Mouse (Mus musculus) forebrain, embryonic 11.5 days (tissue): ENCODE results near the gene Dact3. TPM values are rescaled to one million over a fixed set of nuclear protein-coding genes. Genes with fewer than 3 reads are reported as not detected.

Experiments used
- ATAC-seq: fragments of 200-750 bp; cut with Nextera tagmentation; replicated peaks from 2 replicates; pipeline ENCODE4 v1.8.0; 2017; ENCODE audit warnings: moderate TSS enrichment; ENCODE audit not compliant: low FRiP score
- DNase-seq: peaks from one replicate; pipeline ENCODE4 v3.0.0-alpha.2; 2017; ENCODE audit warnings: low spot score
- H3K27ac ChIP-seq: fragments of 300-500 bp; sonication (generic); 2 replicates; pipeline ENCODE4 v1.5.1; 2014; ENCODE audit warnings: low read depth, low read length
- H3K27me3 ChIP-seq: fragments of 300-500 bp; sonication (generic); 2 replicates; pipeline ENCODE4 v1.6.1; 2014; ENCODE audit warnings: mild to moderate bottlenecking, low read length, mixed read lengths; ENCODE audit not compliant: control insufficient read depth, insufficient read depth
- H3K36me3 ChIP-seq: fragments of 300-500 bp; sonication (generic); 2 replicates; pipeline ENCODE4 v1.6.1; 2014; ENCODE audit warnings: mild to moderate bottlenecking, low read length, moderate library complexity, mixed read lengths; ENCODE audit not compliant: control insufficient read depth, insufficient read depth
- H3K4me1 ChIP-seq: fragments of 300-500 bp; sonication (generic); replicated peaks from 2 replicates; pipeline ENCODE4 v1.6.1; 2014; ENCODE audit warnings: low read length, mixed read lengths; ENCODE audit not compliant: control insufficient read depth, insufficient read depth
- H3K4me2 ChIP-seq: fragments of 300-500 bp; sonication (generic); 2 replicates; pipeline ENCODE4 v1.6.1; 2014; ENCODE audit warnings: low read depth, mild to moderate bottlenecking, low read length, moderate library complexity, mixed read lengths; ENCODE audit not compliant: severe bottlenecking
- H3K4me3 ChIP-seq: fragments of 300-500 bp; sonication (generic); 2 replicates; pipeline ENCODE4 v1.5.1; 2014; ENCODE audit warnings: low read depth, low read length
- H3K9ac ChIP-seq: fragments of 300-500 bp; sonication (generic); 2 replicates; pipeline ENCODE4 v1.6.1; 2014; ENCODE audit warnings: low read length
- H3K9me3 ChIP-seq: fragments of 300-500 bp; sonication (generic); 2 replicates; pipeline ENCODE4 v1.6.1; 2016; ENCODE audit warnings: low read length, mixed read lengths; ENCODE audit not compliant: control insufficient read depth
- WGBS: fragments of 180-500 bp; shearing (Covaris S2); extraction: QIAGEN DNeasy Blood & Tissue Kit; methylation state at CpG from one replicate; pipeline ENCODE4 v1.1.7; 2014; 5-methylcytosine and 5-hydroxymethylcytosine counted together
- polyA plus RNA-seq: library from polyadenylated mRNA; unstranded; fragments of >200 nt; fragmentation: Nextera tagmentation; extraction: Ambion mirVana; gene quantifications from 2 replicates; pipeline ENCODE4 v1.2.1, GENCODE M21; 2014

Gene Dact3
- polyA plus RNA-seq, 1 experiment from 2014 or later, result 4.8 TPM

GRCm38 (mm10) chr7:16869497-16869896 is 5.6 kb upstream of the Dact3 start:
- Histone ChIP-seq H3K9ac (0 out of 2 replicates have a peak overlapping the region, but pooled peaks have one; percentile 20), H3K27me3 (no peaks in the 10 kb centered on the region), H3K4me2 (peak overlapping the region; percentile 42; the same call in 1 of the 2 replicates), H3K4me1 (no peaks in the 10 kb centered on the region; the same call in 1 of the 2 replicates), H3K9me3 (no peaks in the 10 kb centered on the region), H3K4me3 (0 out of 2 replicates have a peak overlapping the region, but pooled peaks have one; percentile 8), H3K27ac (no peak overlapping the region), H3K36me3 (no peaks in the 10 kb centered on the region; the same call in 1 of the 2 replicates)
- peak; percentile 83 for DNase-seq
- ATAC-seq, result peak; percentile 95
- 7% methylated on average over 16 of the region's 16 CpGs for WGBS

DNA sequence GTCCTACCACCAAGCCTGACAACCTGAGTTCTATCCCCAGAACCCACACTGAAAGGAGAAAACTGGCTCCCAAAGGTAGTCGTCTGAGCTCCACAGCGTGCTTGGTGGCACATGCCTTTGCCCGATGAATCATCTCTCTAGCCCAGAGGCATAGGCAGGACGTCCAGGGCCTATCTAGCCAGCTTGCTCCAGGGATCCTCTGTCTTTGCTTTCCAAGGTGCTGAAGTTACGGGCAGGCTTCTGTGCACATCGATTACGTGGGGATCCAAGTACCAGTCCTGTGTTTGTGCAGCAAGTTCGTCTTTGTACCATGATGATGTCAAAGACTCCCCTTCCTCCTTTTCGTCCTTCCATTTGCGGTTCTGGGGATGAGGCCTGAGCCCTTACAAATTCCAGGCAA is 3.5 kb upstream of the Dact3 start:
- Histone ChIP-seq H3K9me3 (no peaks in the 10 kb centered on the region), H3K4me3 (no peak overlapping the region), H3K4me1 (peaks cover 9% of the 10 kb centered on the region), H3K27ac (no peak overlapping the region), H3K9ac (no peak overlapping the region), H3K27me3 (no peaks in the 10 kb centered on the region), H3K4me2 (no peak overlapping the region), H3K36me3 (no peaks in the 10 kb centered on the region; the same call in 1 of the 2 replicates)
- 84% methylated on average over 10 of the region's 10 CpGs for WGBS
- DNase-seq (no peak), ATAC-seq (no peak)

DNA sequence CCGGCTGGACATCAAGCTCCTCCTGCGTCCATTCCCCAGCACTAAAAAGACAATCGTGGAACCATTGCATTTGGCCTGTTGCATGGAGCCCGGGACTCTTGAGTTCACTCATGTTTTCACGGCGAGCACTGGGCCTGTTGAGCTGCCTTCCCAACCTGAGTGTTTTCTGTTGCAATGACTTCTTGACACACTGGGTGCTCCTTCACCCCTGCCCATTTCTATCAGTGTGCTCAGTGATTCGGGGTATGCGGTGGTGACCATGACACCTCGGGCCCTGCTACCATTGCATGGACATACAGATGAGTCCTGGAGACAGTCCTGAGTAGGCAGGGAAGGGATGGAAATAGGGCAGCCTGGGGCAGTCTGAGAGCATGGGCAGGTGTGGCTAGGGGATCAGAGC is 2.6 kb upstream of the Dact3 start:
- Histone ChIP-seq H3K9me3 (no peaks in the 10 kb centered on the region), H3K27me3 (no peaks in the 10 kb centered on the region), H3K4me1 (peaks cover 16% of the 10 kb centered on the region), H3K27ac (no peak overlapping the region), H3K4me3 (no peak overlapping the region), H3K36me3 (no peaks in the 10 kb centered on the region; the same call in 1 of the 2 replicates), H3K4me2 (no peak overlapping the region), H3K9ac (no peak overlapping the region)
- 94% methylated on average over 9 of the region's 9 CpGs for WGBS
- DNase-seq, result no peak
- no peak for ATAC-seq

GRCm38 (mm10) chr7:16873392-16873791 is 1.7 kb upstream of the Dact3 start:
- Histone ChIP-seq H3K36me3 (no peaks in the 10 kb centered on the region), H3K4me2 (no peak overlapping the region), H3K4me1 (peaks cover 16% of the 10 kb centered on the region), H3K27me3 (no peaks in the 10 kb centered on the region), H3K27ac (no peak overlapping the region), H3K9ac (no peak overlapping the region), H3K4me3 (no peak overlapping the region), H3K9me3 (no peaks in the 10 kb centered on the region; the same call in 1 of the 2 replicates)
- ATAC-seq (no peak), DNase-seq (no peak)
- WGBS, result 92% methylated on average over 4 of the region's 4 CpGs

DNA sequence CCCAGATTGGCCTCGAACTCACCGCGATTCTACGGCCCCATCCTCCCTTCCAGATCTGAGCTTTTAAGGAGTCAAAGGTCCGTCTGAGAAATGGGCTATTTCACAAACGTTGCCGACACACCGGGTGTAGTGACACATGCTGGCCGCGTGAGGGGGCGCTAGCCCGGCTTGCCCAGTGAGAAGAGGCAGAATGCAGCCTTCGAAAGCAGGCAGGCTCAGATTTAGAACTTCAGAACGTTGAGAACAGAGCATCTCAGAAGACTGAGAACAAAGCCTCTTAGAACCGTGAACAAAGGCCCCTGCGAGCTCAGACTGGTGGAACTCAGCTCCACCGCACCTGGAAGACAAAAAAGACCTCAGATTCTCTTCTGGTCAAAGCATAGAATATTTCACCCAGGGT is 927 bp upstream of the Dact3 start:
- peak overlapping the region; percentile 46 for H3K4me2 ChIP-seq
- H3K27me3 ChIP-seq, result no peaks in the 10 kb centered on the region
- H3K9ac ChIP-seq, result peak overlapping the region; percentile 39
- ATAC-seq, result no peak
- no peaks in the 10 kb centered on the region; the same call in 1 of the 2 replicates for H3K9me3 ChIP-seq
- 4% methylated on average over 17 of the region's 17 CpGs for WGBS
- H3K27ac ChIP-seq, result peak overlapping the region; percentile 92
- H3K4me1 ChIP-seq, result peaks cover 16% of the 10 kb centered on the region
- peak overlapping the region; percentile 27 for H3K4me3 ChIP-seq
- peak; percentile 89 for DNase-seq
- no peaks in the 10 kb centered on the region for H3K36me3 ChIP-seq

GRCm38 (mm10) chr7:16874756-16875309 is 284 bp upstream of the Dact3 start:
- ATAC-seq (peak; percentile 97), DNase-seq (peak; percentile 100)
- Histone ChIP-seq H3K36me3 (no peaks in the 10 kb centered on the region), H3K4me2 (peak overlapping the region; percentile 95), H3K27me3 (no peaks in the 10 kb centered on the region), H3K9ac (peak overlapping the region; percentile 39), H3K4me1 (peaks cover 16% of the 10 kb centered on the region), H3K9me3 (no peaks in the 10 kb centered on the region; the same call in 1 of the 2 replicates), H3K4me3 (peak overlapping the region; percentile 69), H3K27ac (peak overlapping the region; percentile 92)
- WGBS, result under 1% methylated on average over 33 of the region's 33 CpGs

- WGBS, result 0% methylated on average over 36 of the region's 42 CpGs
- ATAC-seq (peak; percentile 47; the same call in 1 of the 2 replicates), DNase-seq (no peak)
- Histone ChIP-seq H3K9me3 (no peaks in the 10 kb centered on the region; the same call in 1 of the 2 replicates), H3K27me3 (no peaks in the 10 kb centered on the region), H3K36me3 (no peaks in the 10 kb centered on the region), H3K4me3 (peak overlapping the region; percentile 69), H3K27ac (no peak overlapping the region), H3K9ac (peak overlapping the region; percentile 74), H3K4me2 (peak overlapping the region; percentile 95), H3K4me1 (peaks cover 20% of the 10 kb centered on the region)
These were observed 209 bp downstream of the Dact3 start for GRCm38 (mm10) chr7:16875326-16875725.

- H3K36me3 ChIP-seq, result no peaks in the 10 kb centered on the region
- peak overlapping the region; percentile 69 for H3K4me3 ChIP-seq
- no peak for ATAC-seq
- WGBS, result 7% methylated on average over 11 of the region's 11 CpGs
- H3K9ac ChIP-seq, result peak overlapping the region; percentile 74
- H3K4me1 ChIP-seq, result peaks cover 27% of the 10 kb centered on the region
- H3K9me3 ChIP-seq, result no peaks in the 10 kb centered on the region; the same call in 1 of the 2 replicates
- peak; percentile 67 for DNase-seq
- H3K4me2 ChIP-seq, result peak overlapping the region; percentile 95
- H3K27me3 ChIP-seq, result no peaks in the 10 kb centered on the region
- H3K27ac ChIP-seq, result peak overlapping the region; percentile 37; the same call in 1 of the 2 replicates
These were observed 889 bp downstream of the Dact3 start for GRCm38 (mm10) chr7:16876006-16876405.

GRCm38 (mm10) chr7:16876608-16877007 is 1.5 kb downstream of the Dact3 start:
- H3K36me3 ChIP-seq, result no peaks in the 10 kb centered on the region
- no peaks in the 10 kb centered on the region for H3K27me3 ChIP-seq
- H3K9me3 ChIP-seq, result no peaks in the 10 kb centered on the region; the same call in 1 of the 2 replicates
- peak overlapping the region; percentile 69 for H3K4me3 ChIP-seq
- WGBS, result 3% methylated on average over 12 of the region's 13 CpGs
- H3K4me1 ChIP-seq, result peaks cover 27% of the 10 kb centered on the region
- ATAC-seq (no peak), DNase-seq (peak; percentile 82)
- peak overlapping the region; percentile 57; the same call in 1 of the 2 replicates for H3K27ac ChIP-seq
- peak overlapping the region; percentile 74 for H3K9ac ChIP-seq
- peak overlapping the region; percentile 95 for H3K4me2 ChIP-seq
